Comparison of ENCODE assay signal across 26 mouse cellular contexts in genomic region chr6:51587266-51587665, GRCm38 (mm10).
DNase-seq lines count a peak whose midpoint lies in the region; ATAC-seq and TF ChIP-seq lines count a peak whose summit lies in the region.
"Had no signal": no experiment of that assay in that cellular context is flagged by ENCODE, and none has a peak within 500 bp of the region (broad histone marks: within the 10 kb centered on the region; RNA-seq: fewer than 3 reads in every experiment).

No protein-coding gene starts in this region.

- no peaks in the 10 kb centered on the region for H3K9me3 ChIP-seq in hindbrain, embryonic 12.5 days (replicated peaks)
- H3K9me3 ChIP-seq in hindbrain, postnatal 0 days (ENCODE audit: low read length): no peaks in the 10 kb centered on the region
- H3K9me3 ChIP-seq in hindbrain, embryonic 15.5 days: no peaks in the 10 kb centered on the region
- no peaks in the 10 kb centered on the region for H3K9me3 ChIP-seq in hindbrain, embryonic 11.5 days (ENCODE audit: control insufficient read depth, low read length)
- H3K9me3 ChIP-seq in midbrain, embryonic 13.5 days: no peaks in the 10 kb centered on the region
- no peaks in the 10 kb centered on the region for H3K9me3 ChIP-seq in midbrain, embryonic 11.5 days (ENCODE audit: control insufficient read depth, low read length)
- H3K9me3 ChIP-seq: embryonic facial prominence, embryonic 12.5 days; embryonic facial prominence, embryonic 15.5 days; forebrain, embryonic 12.5 days; forebrain, embryonic 15.5 days; G1E had no signal

- no peaks in the 10 kb centered on the region for H3K36me3 ChIP-seq in hindbrain, embryonic 12.5 days
- peaks cover 2% of the 10 kb centered on the region for H3K36me3 ChIP-seq in hindbrain, postnatal 0 days (ENCODE audit: insufficient read depth, low read length)
- no peaks in the 10 kb centered on the region for H3K36me3 ChIP-seq in hindbrain, embryonic 15.5 days
- H3K36me3 ChIP-seq in hindbrain, embryonic 11.5 days (ENCODE audit: control insufficient read depth, insufficient read depth, low read length): no peaks in the 10 kb centered on the region
- no peaks in the 10 kb centered on the region for H3K36me3 ChIP-seq in midbrain, embryonic 13.5 days
- H3K36me3 ChIP-seq in midbrain, embryonic 11.5 days (ENCODE audit: control insufficient read depth, insufficient read depth, low read length): no peaks in the 10 kb centered on the region
- H3K36me3 ChIP-seq: embryonic facial prominence, embryonic 12.5 days; embryonic facial prominence, embryonic 15.5 days; forebrain, embryonic 15.5 days; G1E had no signal

- H3K9ac ChIP-seq in hindbrain, embryonic 12.5 days: no peak overlapping the region
- H3K9ac ChIP-seq in hindbrain, postnatal 0 days (replicated peaks; ENCODE audit: low read length): no peak overlapping the region
- no peak overlapping the region for H3K9ac ChIP-seq in hindbrain, embryonic 15.5 days
- no peak overlapping the region for H3K9ac ChIP-seq in hindbrain, embryonic 11.5 days (ENCODE audit: low read depth, low read length)
- no peak overlapping the region for H3K9ac ChIP-seq in midbrain, embryonic 13.5 days (replicated peaks)
- no peak overlapping the region for H3K9ac ChIP-seq in midbrain, embryonic 11.5 days (ENCODE audit: low read length)
- H3K9ac ChIP-seq: embryonic facial prominence, embryonic 12.5 days; embryonic facial prominence, embryonic 15.5 days; forebrain, embryonic 12.5 days; forebrain, embryonic 15.5 days had no signal

- H3K27me3 ChIP-seq in hindbrain, embryonic 12.5 days: no peaks in the 10 kb centered on the region
- H3K27me3 ChIP-seq in hindbrain, postnatal 0 days (ENCODE audit: insufficient read depth, low read length): no peaks in the 10 kb centered on the region
- H3K27me3 ChIP-seq in hindbrain, embryonic 15.5 days: no peaks in the 10 kb centered on the region
- H3K27me3 ChIP-seq in hindbrain, embryonic 11.5 days (ENCODE audit: control insufficient read depth, insufficient read depth, low read length): no peaks in the 10 kb centered on the region
- no peaks in the 10 kb centered on the region for H3K27me3 ChIP-seq in midbrain, embryonic 13.5 days
- H3K27me3 ChIP-seq in midbrain, embryonic 11.5 days (ENCODE audit: control insufficient read depth, insufficient read depth, low read length): no peaks in the 10 kb centered on the region
- H3K27me3 ChIP-seq: CH12.LX; embryonic facial prominence, embryonic 12.5 days; embryonic facial prominence, embryonic 15.5 days; forebrain, embryonic 12.5 days; forebrain, embryonic 15.5 days; Patski had no signal

- no peak for TF ChIP-seq CTCF in hindbrain, postnatal 0 days (IDR thresholded peaks at IDR 0.05; ENCODE audit: low read depth)

- no peak overlapping the region for H3K4me3 ChIP-seq in hindbrain, embryonic 12.5 days
- H3K4me3 ChIP-seq in hindbrain, postnatal 0 days (ENCODE audit: low read length): no peak overlapping the region
- H3K4me3 ChIP-seq in hindbrain, embryonic 15.5 days: no peak overlapping the region
- no peak overlapping the region for H3K4me3 ChIP-seq in hindbrain, embryonic 11.5 days (ENCODE audit: low read depth, low read length)
- no peak overlapping the region for H3K4me3 ChIP-seq in midbrain, embryonic 13.5 days (replicated peaks)
- H3K4me3 ChIP-seq in midbrain, embryonic 11.5 days (ENCODE audit: low read depth, low read length): no peak overlapping the region
- H3K4me3 ChIP-seq: embryonic facial prominence, embryonic 12.5 days; embryonic facial prominence, embryonic 15.5 days; forebrain, embryonic 12.5 days; forebrain, embryonic 15.5 days; heart, adult 2 months had no signal

- H3K27ac ChIP-seq in hindbrain, embryonic 12.5 days: peak overlapping the region; percentile 45; the same call in 1 of the 2 replicates
- H3K27ac ChIP-seq in hindbrain, postnatal 0 days: no peak overlapping the region
- H3K27ac ChIP-seq in hindbrain, embryonic 15.5 days (replicated peaks): peak overlapping the region; percentile 76; the same call in 1 of the 2 replicates
- no peak overlapping the region for H3K27ac ChIP-seq in hindbrain, embryonic 11.5 days (ENCODE audit: low read depth, low read length)
- H3K27ac ChIP-seq in midbrain, embryonic 13.5 days: peak overlapping the region; percentile 51; the same call in 1 of the 2 replicates
- H3K27ac ChIP-seq in midbrain, embryonic 11.5 days (ENCODE audit: low read depth, low read length): no peak overlapping the region
- H3K27ac ChIP-seq: embryonic facial prominence, embryonic 12.5 days; embryonic facial prominence, embryonic 15.5 days; forebrain, embryonic 12.5 days; forebrain, embryonic 15.5 days; heart, adult 2 months had no signal

- 92% methylated on average over 3 of the region's 3 CpGs for WGBS in hindbrain, embryonic 12.5 days
- 94% methylated on average over 3 of the region's 3 CpGs for WGBS in hindbrain, postnatal 0 days
- 87% methylated on average over 3 of the region's 3 CpGs for WGBS in hindbrain, embryonic 15.5 days
- WGBS in hindbrain, embryonic 11.5 days: 85% methylated on average over 3 of the region's 3 CpGs
- WGBS in midbrain, embryonic 13.5 days: 96% methylated on average over 3 of the region's 3 CpGs
- WGBS in midbrain, embryonic 11.5 days: 92% methylated on average over 3 of the region's 3 CpGs

- H3K4me1 ChIP-seq in hindbrain, embryonic 12.5 days: peaks cover 17% of the 10 kb centered on the region; the same call in 1 of the 2 replicates
- H3K4me1 ChIP-seq in hindbrain, postnatal 0 days (ENCODE audit: insufficient read depth, low read length): no peaks in the 10 kb centered on the region; the same call in 1 of the 2 replicates
- H3K4me1 ChIP-seq in hindbrain, embryonic 15.5 days (replicated peaks): peaks cover 11% of the 10 kb centered on the region; the same call in 1 of the 2 replicates
- H3K4me1 ChIP-seq in hindbrain, embryonic 11.5 days (replicated peaks; ENCODE audit: control insufficient read depth, insufficient read depth, low read length): no peaks in the 10 kb centered on the region
- H3K4me1 ChIP-seq in midbrain, embryonic 13.5 days (replicated peaks): peaks cover 31% of the 10 kb centered on the region
- H3K4me1 ChIP-seq in midbrain, embryonic 11.5 days (ENCODE audit: control insufficient read depth, insufficient read depth, low read length): peaks cover 4% of the 10 kb centered on the region; the same call in 1 of the 2 replicates
- H3K4me1 ChIP-seq: embryonic facial prominence, embryonic 12.5 days had no signal

- no peak overlapping the region for H3K4me2 ChIP-seq in hindbrain, embryonic 12.5 days (replicated peaks)
- H3K4me2 ChIP-seq in hindbrain, postnatal 0 days (ENCODE audit: low read depth, low read length): no peak overlapping the region
- no peak overlapping the region for H3K4me2 ChIP-seq in hindbrain, embryonic 15.5 days
- H3K4me2 ChIP-seq in hindbrain, embryonic 11.5 days (replicated peaks; ENCODE audit: low read depth, low read length): no peak overlapping the region
- no peak overlapping the region for H3K4me2 ChIP-seq in midbrain, embryonic 13.5 days (replicated peaks)
- no peak overlapping the region for H3K4me2 ChIP-seq in midbrain, embryonic 11.5 days
- H3K4me2 ChIP-seq: embryonic facial prominence, embryonic 12.5 days; embryonic facial prominence, embryonic 15.5 days; forebrain, embryonic 12.5 days; forebrain, embryonic 15.5 days; heart, embryonic 11.5 days had no signal

- no peak for DNase-seq in hindbrain, postnatal 0 days (ENCODE audit: low spot score)
- no peak for DNase-seq in hindbrain, embryonic 11.5 days (ENCODE audit: low spot score)
- no peak for DNase-seq in midbrain, embryonic 11.5 days (ENCODE audit: low spot score, missing footprints)
- no peak for DNase-seq in urinary bladder, adult 18-20 months (ENCODE audit: low spot score in 2 of 2)
- DNase-seq: adrenal gland, adult 2 months; adrenal gland, postnatal 14 days; B cell, adult 2 months; cerebellum, adult 11 months; cerebellum, adult 2 months; cerebellum, adult 9-11 months; cerebellum, postnatal 25 days; gastrocnemius, postnatal 25 days; heart, adult 2 months; heart, postnatal 36 days had no signal

- ATAC-seq in hindbrain, embryonic 12.5 days (ENCODE audit: low FRiP score): no peak
- ATAC-seq in hindbrain, postnatal 0 days: no peak
- ATAC-seq in hindbrain, embryonic 15.5 days (ENCODE audit: low FRiP score, low read depth): no peak
- ATAC-seq in hindbrain, embryonic 11.5 days (ENCODE audit: low FRiP score): no peak
- no peak for ATAC-seq in midbrain, embryonic 13.5 days
- ATAC-seq in midbrain, embryonic 11.5 days (ENCODE audit: low FRiP score): no peak
- ATAC-seq: forebrain, embryonic 15.5 days; intestine, postnatal 0 days; Patski had no signal

Comparison
In these comparisons a context has a peak if more than half of its experiments do, and no peak if none do; other contexts are left out.
1. H3K27ac ChIP-seq: peak in hindbrain, embryonic 12.5 days (single experiment), hindbrain, embryonic 15.5 days (single experiment) and midbrain, embryonic 13.5 days (single experiment); none in hindbrain, postnatal 0 days (single experiment), hindbrain, embryonic 11.5 days (single experiment) and midbrain, embryonic 11.5 days (single experiment).